Mouse (Mus musculus) C2C12 (cell line): ENCODE measurements around the gene Zfp943.

Experiments
- CEBPB ChIP-seq: IDR thresholded peaks from one replicate; pipeline ENCODE4 v1.6.1; 2011; ENCODE audit warnings: low read depth, mild to moderate bottlenecking, control low read depth, moderate library complexity
- CTCF ChIP-seq: IDR thresholded peaks from one replicate; pipeline ENCODE4 v1.5.1; 2011; ENCODE audit not compliant: control insufficient read depth, insufficient read depth, insufficient read length
- FOSL1 ChIP-seq: IDR thresholded peaks from one replicate; pipeline ENCODE4 v1.8.0; 2011; ENCODE audit warnings: mild to moderate bottlenecking, low read length; ENCODE audit not compliant: poor library complexity, insufficient read depth, severe bottlenecking
- MAX ChIP-seq: IDR thresholded peaks from one replicate; pipeline ENCODE4 v1.6.1; 2011; ENCODE audit warnings: mild to moderate bottlenecking, control low read depth
- MYOG ChIP-seq: IDR thresholded peaks from one replicate; pipeline ENCODE4 v1.6.1; 2011; ENCODE audit not compliant: control insufficient read depth, insufficient read length; ENCODE audit errors: extremely low read depth
- USF1 ChIP-seq: IDR thresholded peaks from one replicate; pipeline ENCODE4 v1.6.1; 2011; ENCODE audit warnings: low read depth, mild to moderate bottlenecking, control low read depth, moderate library complexity

GRCm38 (mm10) chr17:22081031-22081631 is 118.8 kb downstream of the Zfp943 start:
- TF ChIP-seq CTCF, result no peak
- no peak for TF ChIP-seq FOSL1
- TF ChIP-seq MYOG, result no peak
- no peak for TF ChIP-seq CEBPB
- no peak for TF ChIP-seq MAX
- TF ChIP-seq USF1, result no peak
